Mouse (Mus musculus): ENCODE results near the gene Gm10563. TPM values are rescaled to one million over a fixed set of nuclear protein-coding genes. Genes with fewer than 3 reads are reported as not detected.
A peak's percentile ranks its signal among the peaks of the same experiment; 100 is the strongest.

The Gm10563 gene
- total RNA-seq, 2 experiments from 2014 or later = not detected

DNA sequence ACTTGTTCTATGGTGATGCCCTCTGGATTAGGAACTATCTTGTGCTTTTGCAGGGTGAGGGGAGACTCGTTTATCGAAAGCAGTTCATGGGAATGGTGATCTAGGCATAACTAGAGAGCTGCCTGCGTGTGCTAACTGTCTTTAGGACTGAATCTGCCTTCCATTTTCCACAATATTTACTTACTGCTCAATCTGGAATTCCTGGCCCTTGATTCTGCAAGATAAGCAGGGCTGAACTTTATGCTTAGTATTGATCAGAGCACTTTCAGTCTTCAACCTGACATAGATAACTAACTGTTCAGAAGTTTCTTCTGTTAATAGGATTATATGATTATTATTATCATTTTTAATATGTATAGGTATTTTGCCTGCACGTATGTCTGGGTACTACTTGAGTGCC lies 40.1 kb downstream of the Gm10563 start:
- H3K27ac ChIP-seq = no peak overlapping the region
- no peak overlapping the region for H3K4me3 ChIP-seq
- intact Hi-C loops (cut with DNase I) = no loop called here
- no peak for TF ChIP-seq CTCF (IDR thresholded peaks at IDR 0.05)
- no peak for DNase-seq (ENCODE audit: extremely low spot score in 1 of 2, low spot score in 2 of 2)

DNA sequence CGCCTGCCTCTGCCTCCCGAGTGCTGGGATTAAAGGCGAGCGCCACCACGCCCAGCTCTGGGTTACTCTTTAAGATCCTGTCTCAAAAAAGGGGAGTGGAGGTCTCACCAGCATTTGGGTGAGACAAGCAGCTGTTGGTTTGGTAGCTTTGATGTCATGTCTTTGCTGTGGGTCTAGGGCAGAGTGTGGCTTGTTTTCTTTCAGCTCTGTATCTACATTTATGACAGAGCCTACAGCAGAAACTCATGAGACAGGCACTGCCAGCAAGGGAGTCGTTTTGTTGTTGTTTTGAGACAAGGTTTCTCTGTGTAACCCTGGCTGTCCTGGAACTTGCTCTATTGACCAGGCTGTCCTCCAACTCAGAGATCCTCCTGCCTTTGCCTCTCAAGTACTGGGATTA lies 41.4 kb downstream of the Gm10563 start:
- no peak for TF ChIP-seq CTCF (IDR thresholded peaks at IDR 0.05)
- DNase-seq (ENCODE audit: extremely low spot score in 1 of 2, low spot score in 2 of 2) = no peak
- Histone ChIP-seq H3K4me3 (no peak overlapping the region), H3K27ac (no peak overlapping the region)
- intact Hi-C loops (cut with DNase I) = no loop called here

DNA sequence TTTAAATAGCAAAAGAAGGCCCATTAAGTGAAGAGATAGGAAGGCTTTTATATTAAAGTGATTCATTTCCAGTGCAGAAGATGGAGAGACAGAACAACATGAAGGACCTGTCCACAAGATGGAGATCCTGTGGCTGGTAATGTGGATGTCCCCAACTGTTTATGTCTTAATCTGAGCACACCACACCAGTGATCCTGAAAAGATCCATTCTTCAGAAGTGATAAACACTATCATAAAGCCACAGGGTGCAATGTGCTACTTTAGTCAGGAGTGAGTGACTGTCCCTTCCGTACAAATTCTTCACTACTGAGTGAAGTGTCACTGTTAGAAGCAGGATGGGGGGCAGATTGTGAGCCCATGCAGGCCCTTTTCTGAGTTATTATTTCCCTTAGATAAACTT lies 42.5 kb downstream of the Gm10563 start:
- Histone ChIP-seq H3K27ac (no peak overlapping the region), H3K4me3 (peak overlapping the region; percentile 69)
- intact Hi-C loops (cut with DNase I) = no loop called here
- no peak for DNase-seq (ENCODE audit: extremely low spot score in 1 of 2, low spot score in 2 of 2)
- TF ChIP-seq CTCF (IDR thresholded peaks at IDR 0.05) = no peak

DNA sequence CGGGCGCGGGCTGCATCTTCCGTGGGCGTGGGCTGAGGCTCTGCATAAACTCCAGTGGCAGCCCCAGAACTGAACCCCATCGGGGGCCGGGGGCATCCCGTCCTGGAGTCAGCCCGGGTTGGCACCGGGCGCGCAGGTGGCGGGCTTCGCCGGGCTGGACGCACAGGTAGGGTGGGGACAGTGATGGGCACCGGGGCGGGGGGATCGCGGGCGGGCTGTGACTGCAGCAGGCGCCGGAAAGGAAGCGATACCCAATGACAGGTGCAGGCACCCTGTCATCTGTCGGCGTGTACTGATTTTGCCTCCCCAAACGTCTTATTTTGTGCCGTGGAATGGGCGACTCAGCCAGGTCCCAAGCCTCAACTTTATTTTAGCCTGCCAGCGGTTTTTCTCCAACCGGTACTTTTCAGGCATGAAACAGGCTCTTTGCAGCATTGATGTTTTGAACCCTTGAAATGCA lies 43.2 kb downstream of the Gm10563 start:
- no peak for DNase-seq (ENCODE audit: extremely low spot score in 1 of 2, low spot score in 2 of 2)
- Histone ChIP-seq H3K4me3 (peak overlapping the region; percentile 69), H3K27ac (peak overlapping the region; percentile 99)
- intact Hi-C loops (cut with DNase I) = no loop called here
- no peak for TF ChIP-seq CTCF (IDR thresholded peaks at IDR 0.05)

DNA sequence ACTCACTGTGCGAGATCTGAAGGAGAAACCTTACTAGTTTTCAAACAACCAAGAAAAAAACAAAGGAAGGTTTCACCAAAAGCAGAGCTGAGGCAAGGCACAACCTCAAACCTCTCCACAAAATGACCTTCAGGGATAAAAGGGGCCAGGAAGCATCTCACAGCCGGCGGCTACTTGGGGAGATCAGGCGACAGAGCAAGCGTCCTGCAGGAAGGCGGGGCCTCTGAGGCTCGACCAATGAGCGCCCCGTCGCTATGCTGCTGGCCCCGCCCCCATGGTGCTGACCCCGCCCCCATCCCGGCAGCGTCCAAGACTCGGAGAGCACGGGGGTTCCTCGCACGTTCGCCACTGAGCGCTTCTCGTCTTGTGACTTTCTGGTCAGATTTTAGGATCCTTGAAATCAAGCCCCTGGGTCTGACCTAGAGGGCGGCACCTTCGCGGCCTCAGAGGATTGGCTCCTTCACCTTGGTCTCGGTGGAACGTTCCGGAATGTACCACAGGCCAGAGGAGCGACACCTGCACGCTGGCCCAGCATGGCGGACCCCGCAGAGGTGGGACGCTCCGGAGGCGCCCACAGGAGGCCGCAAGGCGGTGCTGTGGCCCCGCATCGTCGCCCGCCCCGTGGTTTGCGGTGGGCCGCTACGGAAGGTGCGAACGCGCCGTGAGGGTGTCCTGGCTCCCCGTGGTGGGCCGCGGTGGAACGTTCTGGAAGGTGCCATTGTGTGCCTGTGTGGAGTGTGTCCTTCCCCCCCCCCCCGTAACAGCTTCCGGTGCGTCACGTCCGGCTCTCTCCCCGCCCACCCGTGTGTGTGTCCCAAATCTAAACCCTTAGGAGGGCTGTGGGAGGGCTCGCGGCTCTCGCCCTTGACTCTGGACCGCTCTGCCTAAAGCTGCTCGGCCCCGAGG lies 43.9 kb downstream of the Gm10563 start, which contains the start of gene Slc35e2:
Slc35e2 (plus strand) TSS at position 326 of the 906 bp plus-strand sequence.
- intact Hi-C loops (cut with DNase I) = no loop called here
- Histone ChIP-seq H3K27ac (peak within 1 kb of the TSS; percentile 99), H3K4me3 (peak within 1 kb of the TSS; percentile 69)
- DNase-seq (ENCODE audit: extremely low spot score in 1 of 2, low spot score in 2 of 2) = peak; percentile 87 to 91
- peak; percentile 22 for TF ChIP-seq CTCF (IDR thresholded peaks at IDR 0.05)

DNA sequence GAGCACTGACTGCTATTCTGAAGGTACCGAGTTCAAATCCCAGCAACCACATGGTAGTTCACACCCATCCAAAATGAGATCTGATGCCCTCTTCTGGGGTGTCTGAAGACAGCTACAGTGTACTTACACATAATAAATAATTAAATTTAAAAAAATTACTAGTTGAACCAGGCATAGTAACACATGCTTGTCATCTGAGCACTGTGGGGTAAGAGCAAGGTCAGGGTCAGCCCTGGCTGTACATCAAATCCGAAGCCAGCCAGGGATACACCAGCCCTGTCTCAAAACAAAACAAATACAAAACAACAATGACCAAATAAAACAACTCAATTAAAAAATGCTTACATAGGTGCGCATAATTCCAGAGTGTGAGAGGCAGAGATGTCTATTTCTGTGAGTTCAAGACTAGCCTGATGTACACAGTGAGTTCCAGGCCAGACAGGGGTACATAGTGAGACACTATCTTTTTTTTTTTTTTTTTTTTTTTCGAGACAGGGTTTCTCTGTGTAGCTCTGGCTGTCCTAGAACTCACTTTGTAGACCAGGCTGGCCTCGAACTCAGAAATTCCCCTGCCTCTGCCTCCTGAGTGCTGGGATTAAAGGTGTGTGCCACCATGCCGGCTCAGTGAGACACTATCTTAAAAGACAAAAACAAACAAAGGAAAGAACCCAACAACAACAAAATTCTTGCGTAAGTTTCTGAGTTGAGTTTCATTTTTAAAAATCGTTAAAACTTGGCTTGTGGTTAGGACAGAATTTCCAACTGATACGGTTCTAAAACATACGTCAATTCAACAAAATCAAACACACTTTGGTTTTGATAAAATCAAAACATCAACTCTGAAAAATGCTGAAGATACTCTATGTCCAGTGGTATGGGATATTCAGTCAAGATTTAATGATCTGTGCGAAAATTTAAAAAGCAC lies 45.0 kb downstream of the Gm10563 start:
- Histone ChIP-seq H3K4me3 (peak overlapping the region; percentile 69), H3K27ac (peak overlapping the region; percentile 99; the same call in 1 of the 2 replicates)
- DNase-seq (ENCODE audit: extremely low spot score in 1 of 2, low spot score in 2 of 2) = no peak
- intact Hi-C loops (cut with DNase I) = no loop called here
- no peak; the same call in 1 of the 2 replicates for TF ChIP-seq CTCF (IDR thresholded peaks at IDR 0.05)

DNA sequence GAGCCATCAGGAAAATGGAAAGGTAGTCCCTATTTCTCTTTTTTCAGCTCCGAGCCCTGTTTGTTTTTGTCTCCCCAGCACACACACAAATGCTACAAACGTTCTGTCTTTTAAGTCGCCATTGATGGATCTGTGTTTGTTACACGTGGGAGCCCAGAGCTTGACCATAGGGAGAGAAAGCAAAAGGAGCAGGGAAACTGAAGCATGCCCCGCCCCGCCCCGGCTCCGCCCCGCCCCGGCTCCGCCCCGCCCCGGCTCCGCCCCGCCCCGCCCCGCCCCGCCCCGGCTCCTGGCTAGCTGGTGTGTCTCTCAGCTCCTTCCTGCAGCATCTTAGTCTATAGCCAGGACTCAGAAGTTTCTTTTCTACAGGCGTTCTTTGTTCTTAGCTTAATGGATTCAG lies 46.7 kb downstream of the Gm10563 start:
- H3K27ac ChIP-seq = no peak overlapping the region
- intact Hi-C loops (cut with DNase I) = no loop called here
- no peak for TF ChIP-seq CTCF (IDR thresholded peaks at IDR 0.05)
- no peak overlapping the region for H3K4me3 ChIP-seq
- DNase-seq (ENCODE audit: extremely low spot score in 1 of 2, low spot score in 2 of 2) = no peak

DNA sequence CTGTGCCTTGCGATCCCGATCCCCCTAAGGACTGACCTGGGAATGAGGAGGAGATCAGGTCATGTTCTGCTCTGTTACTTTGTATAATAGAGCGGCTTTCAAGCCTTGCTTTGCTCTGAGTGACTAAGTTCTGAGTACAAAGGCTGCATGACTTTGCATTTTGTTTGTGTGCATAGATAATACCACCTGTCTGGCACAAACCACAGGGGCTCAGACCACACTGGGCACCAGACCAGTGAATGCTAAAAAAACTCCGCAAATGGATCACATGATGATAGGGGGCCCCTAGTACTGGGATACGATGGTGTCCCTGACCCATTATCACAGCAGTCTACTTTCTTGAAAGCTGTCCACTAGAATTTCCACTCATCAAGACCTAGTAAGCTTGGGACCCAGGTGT lies 48.6 kb downstream of the Gm10563 start:
- TF ChIP-seq CTCF (IDR thresholded peaks at IDR 0.05) = no peak
- Histone ChIP-seq H3K4me3 (no peak overlapping the region), H3K27ac (no peak overlapping the region)
- no peak for DNase-seq (ENCODE audit: extremely low spot score in 1 of 2, low spot score in 2 of 2)
- intact Hi-C loops (cut with DNase I) = no loop called here

DNA sequence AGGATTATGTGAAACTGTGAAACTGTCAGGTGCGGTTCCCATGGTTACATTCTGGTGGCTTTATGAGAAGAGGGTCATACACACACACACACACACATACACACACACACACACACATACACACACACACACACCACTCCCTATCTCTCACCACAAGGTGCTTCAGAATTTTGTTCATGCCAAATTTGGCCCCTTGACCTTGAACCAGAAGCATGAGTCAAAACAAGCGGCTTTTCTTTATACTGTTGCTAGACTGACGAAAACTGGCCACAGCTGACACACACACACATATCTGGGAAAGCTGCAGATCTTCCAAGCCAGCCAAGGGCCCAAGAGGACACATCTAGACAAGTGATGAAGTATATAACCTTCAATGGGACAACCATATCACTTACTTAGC lies 49.4 kb downstream of the Gm10563 start:
- Histone ChIP-seq H3K27ac (no peak overlapping the region), H3K4me3 (no peak overlapping the region)
- no peak for TF ChIP-seq CTCF (IDR thresholded peaks at IDR 0.05)
- intact Hi-C loops (cut with DNase I) = no loop called here
- DNase-seq (ENCODE audit: extremely low spot score in 1 of 2, low spot score in 2 of 2) = no peak

DNA sequence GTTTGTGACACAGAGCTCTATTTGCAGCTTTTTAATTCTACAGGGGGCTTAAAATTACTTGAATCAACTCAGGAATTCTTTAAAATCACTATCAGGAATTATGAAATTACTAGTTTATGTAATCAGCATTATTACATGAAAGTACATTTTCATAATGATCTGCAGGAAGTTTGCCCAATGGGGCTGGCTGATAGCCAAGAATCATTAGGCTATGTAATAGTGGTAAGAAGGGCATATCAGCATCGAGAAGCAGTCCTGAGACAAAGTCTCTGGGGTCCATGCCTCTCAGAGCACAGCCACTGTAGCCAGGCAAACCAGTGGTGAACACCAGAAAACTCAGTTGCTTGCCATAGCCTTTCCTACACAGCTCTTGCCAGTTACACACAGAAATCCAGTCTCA lies 51.4 kb downstream of the Gm10563 start:
- Histone ChIP-seq H3K27ac (no peak overlapping the region), H3K4me3 (no peak overlapping the region)
- TF ChIP-seq CTCF (IDR thresholded peaks at IDR 0.05) = no peak
- no peak for DNase-seq (ENCODE audit: extremely low spot score in 1 of 2, low spot score in 2 of 2)
- intact Hi-C loops (cut with DNase I) = no loop called here

DNA sequence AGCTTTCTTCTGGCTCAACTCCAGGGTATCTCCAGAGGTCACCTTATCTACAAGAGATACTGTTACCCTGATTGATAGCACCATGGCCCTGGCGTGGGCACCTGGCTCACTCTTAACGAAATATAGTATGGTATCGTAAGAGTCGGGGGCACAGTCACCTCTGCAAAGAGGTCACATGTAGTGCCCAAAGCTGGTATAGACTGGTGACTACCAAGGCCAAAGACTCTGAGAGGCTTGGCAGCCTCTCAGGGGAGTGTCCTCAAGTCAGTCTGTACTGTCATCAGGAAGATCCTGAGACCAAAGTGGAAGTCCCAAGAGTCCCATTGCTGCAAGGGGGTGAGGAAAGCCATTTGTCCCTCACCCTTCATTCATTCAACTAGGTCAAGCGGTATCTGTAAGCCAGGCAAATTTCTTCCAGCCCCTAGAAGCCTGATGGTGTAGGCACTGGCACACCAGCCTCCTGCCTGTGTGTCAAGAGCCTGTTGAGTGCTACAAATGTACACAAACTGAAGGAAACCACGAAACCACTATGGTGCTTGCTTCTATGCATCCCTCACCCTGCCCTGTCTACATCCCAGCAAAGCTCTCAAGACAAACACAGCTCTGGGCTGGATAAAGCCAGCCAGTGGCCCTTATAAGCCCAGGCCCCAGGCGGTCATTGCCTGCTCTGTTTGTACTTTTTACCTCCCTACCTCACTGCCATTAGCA lies 54.0 kb downstream of the Gm10563 start:
- DNase-seq (ENCODE audit: extremely low spot score in 1 of 2, low spot score in 2 of 2) = no peak
- TF ChIP-seq CTCF (IDR thresholded peaks at IDR 0.05) = no peak
- no peak overlapping the region for H3K27ac ChIP-seq
- intact Hi-C loops (cut with DNase I) = no loop called here
- H3K4me3 ChIP-seq = no peak overlapping the region

All from left cerebral cortex, adult 2 months (tissue).